Mouse (Mus musculus) embryonic facial prominence, embryonic 12.5 days (tissue): ENCODE measurements around the gene Tomm40. TPM values are rescaled to one million over a fixed set of nuclear protein-coding genes. Genes with fewer than 3 reads are reported as not detected.

Experiments used
- ATAC-seq: fragments of 200-750 bp; cut with Nextera tagmentation; 2 replicates; pipeline ENCODE4 v1.8.0; 2017; ENCODE audit not compliant: insufficient number of reproducible peaks, insufficient read depth, low FRiP score, low TSS enrichment
- H3K27ac ChIP-seq: fragments of 300-500 bp; sonication (generic); 2 replicates; pipeline ENCODE4 v1.5.1; 2016; ENCODE audit warnings: mild to moderate bottlenecking
- H3K27me3 ChIP-seq: fragments of 300-500 bp; sonication (generic); 2 replicates; pipeline ENCODE4 v1.6.1; 2016; ENCODE audit warnings: mild to moderate bottlenecking, moderate library complexity
- H3K36me3 ChIP-seq: fragments of 300-500 bp; sonication (generic); 2 replicates; pipeline ENCODE4 v1.6.1; 2016; ENCODE audit warnings: mild to moderate bottlenecking
- H3K4me1 ChIP-seq: fragments of 300-500 bp; sonication (generic); 2 replicates; pipeline ENCODE4 v1.6.1; 2016
- H3K4me2 ChIP-seq: fragments of 300-500 bp; sonication (generic); replicated peaks from 2 replicates; pipeline ENCODE4 v1.6.1; 2016; ENCODE audit warnings: mild to moderate bottlenecking, moderate library complexity
- H3K4me3 ChIP-seq: fragments of 300-500 bp; sonication (generic); 2 replicates; pipeline ENCODE4 v1.5.1; 2016; ENCODE audit warnings: mild to moderate bottlenecking
- H3K9ac ChIP-seq: fragments of 300-500 bp; sonication (generic); 2 replicates; pipeline ENCODE4 v1.6.1; 2016; ENCODE audit warnings: mild to moderate bottlenecking, moderate library complexity
- H3K9me3 ChIP-seq: fragments of 300-500 bp; sonication (generic); 2 replicates; pipeline ENCODE4 v1.6.1; 2016; ENCODE audit warnings: mild to moderate bottlenecking, moderate library complexity
- WGBS: fragments of 180-500 bp; shearing (Covaris S2); methylation state at CpG from one replicate; pipeline ENCODE4 v1.1.7; 2016; 5-methylcytosine and 5-hydroxymethylcytosine counted together
- polyA plus RNA-seq: library from polyadenylated mRNA; unstranded; fragments of >200 nt; fragmentation: Nextera tagmentation; extraction: Ambion mirVana; gene quantifications from 2 replicates; pipeline ENCODE4 v1.2.1, GENCODE M21; 2016

The Tomm40 gene
- polyA plus RNA-seq, 1 experiment from 2014 or later, result 163 TPM

DNA sequence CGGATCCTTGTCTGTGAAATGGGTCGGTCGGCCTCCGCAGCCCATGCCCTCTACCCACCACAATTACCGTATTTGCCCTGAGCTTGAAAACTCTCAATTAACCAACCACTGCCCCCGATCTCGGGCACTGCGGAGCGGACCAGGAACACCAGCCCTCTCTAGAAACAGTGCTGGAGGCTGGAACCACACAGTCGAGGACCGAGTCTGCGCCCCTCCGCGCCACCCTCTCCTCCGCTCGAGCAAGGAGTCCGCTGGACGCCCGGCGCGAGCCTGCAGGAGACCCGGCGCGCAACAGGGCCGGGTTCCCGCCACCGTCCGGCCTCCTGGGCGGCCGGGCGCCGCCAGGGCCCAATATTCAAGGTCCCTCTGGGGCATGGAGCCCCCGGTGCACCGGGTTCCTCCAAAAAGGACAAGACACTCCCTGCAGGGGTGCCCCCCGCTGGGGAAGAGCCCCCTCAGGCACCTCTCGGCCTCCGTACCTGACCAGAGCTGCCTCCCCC lies 50.7 kb downstream of the Tomm40 start:
- H3K9ac ChIP-seq, result peak overlapping the region; percentile 98
- no peaks in the 10 kb centered on the region for H3K9me3 ChIP-seq
- peaks cover 17% of the 10 kb centered on the region for H3K36me3 ChIP-seq
- H3K4me3 ChIP-seq, result peak overlapping the region; percentile 100
- 1% methylated on average over 36 of the region's 37 CpGs for WGBS
- ATAC-seq, result peak; percentile 11; the same call in 1 of the 2 replicates
- no peaks in the 10 kb centered on the region for H3K27me3 ChIP-seq
- H3K27ac ChIP-seq, result peak overlapping the region; percentile 90
- peak overlapping the region; percentile 88 for H3K4me2 ChIP-seq
- peaks cover 21% of the 10 kb centered on the region for H3K4me1 ChIP-seq

DNA sequence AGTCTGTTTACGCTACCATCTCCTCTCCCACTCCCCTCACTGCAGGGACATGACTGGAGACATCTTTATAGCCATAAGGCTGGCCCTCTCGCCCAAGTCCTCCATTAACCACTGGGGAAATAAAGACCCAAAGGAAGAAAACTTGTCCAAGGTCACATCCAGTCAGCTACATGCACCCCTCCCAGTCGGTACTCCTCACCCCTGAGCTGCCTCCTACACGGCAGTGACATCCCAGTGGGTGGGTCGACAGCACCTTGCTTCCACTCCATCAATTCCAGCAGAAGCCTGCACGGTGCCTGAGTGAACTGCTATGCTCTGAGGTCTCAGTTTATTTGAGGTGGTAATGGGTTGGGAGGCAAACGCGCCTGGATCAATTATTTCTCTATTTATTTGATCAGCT lies 51.3 kb downstream of the Tomm40 start:
- no peak overlapping the region for H3K27ac ChIP-seq
- ATAC-seq, result no peak
- H3K9me3 ChIP-seq, result no peaks in the 10 kb centered on the region
- peaks cover 18% of the 10 kb centered on the region for H3K36me3 ChIP-seq
- H3K27me3 ChIP-seq, result no peaks in the 10 kb centered on the region
- WGBS, result 21% methylated on average over 8 of the region's 8 CpGs
- H3K4me1 ChIP-seq, result peaks cover 17% of the 10 kb centered on the region
- peak overlapping the region; percentile 98 for H3K9ac ChIP-seq
- peak overlapping the region; percentile 100 for H3K4me3 ChIP-seq
- H3K4me2 ChIP-seq, result peak overlapping the region; percentile 88

DNA sequence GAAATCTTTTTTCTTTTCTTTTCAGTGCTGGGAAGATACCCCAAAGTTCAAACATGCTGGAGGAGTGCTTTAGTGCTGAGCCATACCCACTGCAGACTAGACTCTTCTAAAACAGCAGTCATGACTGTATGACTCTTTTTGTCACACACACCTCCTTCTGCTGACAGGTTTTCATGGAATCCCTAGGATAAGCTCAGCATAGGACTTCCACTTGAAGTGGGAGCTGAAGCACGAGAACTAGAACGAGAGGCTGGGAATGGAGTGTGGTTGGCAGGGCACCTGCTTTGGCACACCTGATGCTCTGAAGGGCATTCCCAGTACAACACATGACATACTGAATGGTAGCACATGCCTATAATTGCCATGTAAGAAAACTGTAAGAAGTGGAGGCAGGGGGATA lies 62.6 kb downstream of the Tomm40 start:
- WGBS, result 94% methylated on average over 2 of the region's 2 CpGs
- no peaks in the 10 kb centered on the region for H3K27me3 ChIP-seq
- no peaks in the 10 kb centered on the region for H3K9me3 ChIP-seq
- H3K4me2 ChIP-seq, result no peak overlapping the region
- H3K9ac ChIP-seq, result no peak overlapping the region
- no peak for ATAC-seq
- peaks cover 71% of the 10 kb centered on the region for H3K36me3 ChIP-seq
- H3K4me1 ChIP-seq, result no peaks in the 10 kb centered on the region
- H3K27ac ChIP-seq, result no peak overlapping the region
- H3K4me3 ChIP-seq, result no peak overlapping the region

Other genes starting within 250 kb of the Tomm40 start
- 4.1 and 4.6 TPM in 2 replicates for gene Bloc1s3, start 207.1 kb downstream of the Tomm40 start, polyA plus RNA-seq
- gene Trappc6a, start 207.0 kb downstream of the Tomm40 start, polyA plus RNA-seq, result 61.7 and 63.5 TPM in 2 replicates
- gene Nkpd1, start 197.6 kb downstream of the Tomm40 start, polyA plus RNA-seq, result 0.06 TPM in 1 of 2 replicates, not detected in the other
- gene Ppp1r37, start 152.4 kb downstream of the Tomm40 start, polyA plus RNA-seq, result 36.0 and 40.6 TPM in 2 replicates
- gene Zfp296, start 138.2 kb downstream of the Tomm40 start, polyA plus RNA-seq, result 0.17 and 0.36 TPM in 2 replicates
- 150 and 164 TPM in 2 replicates for gene Gemin7, start 137.8 kb downstream of the Tomm40 start, polyA plus RNA-seq
- 72.7 and 80.7 TPM in 2 replicates for gene Clasrp, start 111.0 kb downstream of the Tomm40 start, polyA plus RNA-seq
- gene Relb, start 86.0 kb downstream of the Tomm40 start, polyA plus RNA-seq, result 8.0 and 8.5 TPM in 2 replicates
- 93.9 and 95.0 TPM in 2 replicates for gene Clptm1, start 50.4 kb downstream of the Tomm40 start, polyA plus RNA-seq
- 0.74 and 0.83 TPM in 2 replicates for gene Apoc2, start 37.5 kb downstream of the Tomm40 start, polyA plus RNA-seq
- gene Gm44805, start 34.0 kb downstream of the Tomm40 start, polyA plus RNA-seq, result not detected in 2 replicates
- not detected in 2 replicates for gene Apoc4, start 34.0 kb downstream of the Tomm40 start, polyA plus RNA-seq
- gene Apoc1, start 22.8 kb downstream of the Tomm40 start, polyA plus RNA-seq, result 6.1 and 6.4 TPM in 2 replicates
- gene Apoe, start 16.2 kb downstream of the Tomm40 start, polyA plus RNA-seq, result 200 and 220 TPM in 2 replicates
- 95.3 and 97.6 TPM in 2 replicates for gene Nectin2, start 35.0 kb upstream of the Tomm40 start, polyA plus RNA-seq
- gene Bcam, start 55.6 kb upstream of the Tomm40 start, polyA plus RNA-seq, result 62.3 and 69.1 TPM in 2 replicates
- gene Cblc, start 81.4 kb upstream of the Tomm40 start, polyA plus RNA-seq, result 4.4 and 4.8 TPM in 2 replicates
- gene Bcl3, start 107.3 kb upstream of the Tomm40 start, polyA plus RNA-seq, result 2.2 TPM in 2 replicates
- 0.20 and 0.62 TPM in 2 replicates for gene Gm19345, start 136.6 kb upstream of the Tomm40 start, polyA plus RNA-seq
- gene Ceacam16, start 145.9 kb upstream of the Tomm40 start, polyA plus RNA-seq, result not detected in 2 replicates
- gene Ceacam19, start 172.5 kb upstream of the Tomm40 start, polyA plus RNA-seq, result not detected in 2 replicates
- 9.3 and 10.7 TPM in 2 replicates for gene Pvr, start 205.7 kb upstream of the Tomm40 start, polyA plus RNA-seq
- gene Igsf23, start 235.3 kb upstream of the Tomm40 start, polyA plus RNA-seq, result 0.41 TPM in 1 of 2 replicates, not detected in the other
- gene Ceacam20, start 250.0 kb upstream of the Tomm40 start, polyA plus RNA-seq, result not detected in 2 replicates